Mouse (Mus musculus): ENCODE measurements around the gene Rtkn2. TPM values are rescaled to one million over a fixed set of nuclear protein-coding genes. Genes with fewer than 3 reads are reported as not detected.

Rtkn2 gene
- polyA plus RNA-seq, 1 experiment from 2014 or later = 5.8 TPM

DNA sequence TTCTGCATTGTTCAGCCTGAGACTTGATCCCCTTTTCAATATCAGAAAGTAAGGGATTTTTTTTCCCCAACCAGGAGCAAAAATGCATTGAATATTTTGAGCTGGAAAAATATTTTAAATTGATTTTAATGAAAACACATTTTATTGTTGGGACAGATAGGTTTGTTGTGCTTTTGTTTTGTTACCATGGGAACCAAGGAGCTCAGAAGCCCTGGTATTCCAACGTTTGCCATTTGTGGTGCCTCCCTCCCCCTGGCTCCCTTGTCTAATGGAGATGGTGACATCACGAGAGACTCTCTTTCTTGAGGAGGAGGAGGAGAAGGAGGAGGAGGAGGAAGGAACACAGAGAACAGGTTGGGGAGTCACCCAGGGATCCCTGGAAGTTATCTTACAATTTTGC, 125.1 kb downstream of the Rtkn2 start:
- ATAC-seq (ENCODE audit: low FRiP score, low TSS enrichment) (no peak), DNase-seq (peak; percentile 50)
- Histone ChIP-seq H3K9ac (replicated peaks; ENCODE audit: low read length) (no peak overlapping the region), H3K4me1 (ENCODE audit: control insufficient read depth, insufficient read depth, low read length) (peaks cover 31% of the 10 kb centered on the region), H3K9me3 (ENCODE audit: control insufficient read depth, low read length) (no peaks in the 10 kb centered on the region), H3K27me3 (ENCODE audit: control insufficient read depth, insufficient read depth, low read length) (no peaks in the 10 kb centered on the region), H3K36me3 (ENCODE audit: control insufficient read depth, insufficient read depth, low read length) (no peaks in the 10 kb centered on the region), H3K27ac (replicated peaks; ENCODE audit: low read depth, low read length) (peak overlapping the region; percentile 62; the same call in 1 of the 2 replicates), H3K4me3 (replicated peaks; ENCODE audit: low read depth, low read length) (no peak overlapping the region), H3K4me2 (ENCODE audit: low read length) (no peak overlapping the region)
- WGBS = 5% methylated on average over 2 of the region's 2 CpGs

DNA sequence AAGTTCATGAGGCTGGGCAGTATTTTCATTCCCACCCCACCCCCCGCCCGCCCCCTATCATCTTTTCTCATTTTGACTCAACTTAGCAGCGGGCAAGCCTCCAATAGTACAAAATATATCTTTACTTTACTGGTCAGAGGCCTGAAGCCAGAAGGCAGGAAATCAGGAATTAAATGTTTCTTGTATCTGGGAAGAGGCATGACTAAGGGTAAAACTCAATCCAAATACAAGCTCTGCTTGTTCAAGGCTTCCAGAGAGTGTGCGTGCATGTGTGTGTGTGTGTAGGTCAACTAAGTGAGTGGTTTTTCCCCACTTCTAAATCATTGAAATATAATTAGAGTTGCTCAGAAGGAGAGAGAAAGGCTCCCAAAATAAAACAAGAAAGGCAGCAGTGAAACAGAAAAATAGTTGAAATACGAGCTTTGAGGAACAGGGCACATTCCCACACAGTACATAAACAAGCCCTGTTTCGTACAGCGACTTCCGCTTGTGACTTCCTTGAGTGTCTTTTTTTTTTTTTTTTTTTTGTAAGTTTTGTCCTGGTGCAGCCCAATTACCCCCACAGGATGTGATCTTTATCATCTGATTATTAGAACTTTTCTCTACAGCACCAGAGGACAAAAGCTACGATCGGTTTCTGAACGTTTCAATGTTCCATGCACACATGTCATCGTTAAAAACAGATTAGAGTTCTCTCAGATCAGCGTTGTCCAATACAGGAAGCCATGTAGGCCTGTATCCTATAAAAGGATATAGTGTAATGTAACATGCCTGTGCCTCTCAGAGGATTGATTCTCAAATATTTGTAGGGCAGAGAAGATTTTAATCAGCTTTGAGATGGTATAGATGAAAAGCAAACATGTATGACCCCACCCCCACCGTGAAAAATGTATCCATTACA, 125.8 kb downstream of the Rtkn2 start:
- no peaks in the 10 kb centered on the region for H3K36me3 ChIP-seq (ENCODE audit: control insufficient read depth, insufficient read depth, low read length)
- H3K27me3 ChIP-seq (ENCODE audit: control insufficient read depth, insufficient read depth, low read length) = no peaks in the 10 kb centered on the region
- DNase-seq (no peak), ATAC-seq (ENCODE audit: low FRiP score, low TSS enrichment) (no peak)
- no peak overlapping the region for H3K4me3 ChIP-seq (replicated peaks; ENCODE audit: low read depth, low read length)
- peaks cover 32% of the 10 kb centered on the region for H3K4me1 ChIP-seq (ENCODE audit: control insufficient read depth, insufficient read depth, low read length)
- peak overlapping the region; percentile 62 for H3K27ac ChIP-seq (replicated peaks; ENCODE audit: low read depth, low read length)
- no peaks in the 10 kb centered on the region for H3K9me3 ChIP-seq (ENCODE audit: control insufficient read depth, low read length)
- no peak overlapping the region for H3K9ac ChIP-seq (replicated peaks; ENCODE audit: low read length)
- H3K4me2 ChIP-seq (ENCODE audit: low read length) = no peak overlapping the region
- WGBS = 63% methylated on average over 14 of the region's 14 CpGs

DNA sequence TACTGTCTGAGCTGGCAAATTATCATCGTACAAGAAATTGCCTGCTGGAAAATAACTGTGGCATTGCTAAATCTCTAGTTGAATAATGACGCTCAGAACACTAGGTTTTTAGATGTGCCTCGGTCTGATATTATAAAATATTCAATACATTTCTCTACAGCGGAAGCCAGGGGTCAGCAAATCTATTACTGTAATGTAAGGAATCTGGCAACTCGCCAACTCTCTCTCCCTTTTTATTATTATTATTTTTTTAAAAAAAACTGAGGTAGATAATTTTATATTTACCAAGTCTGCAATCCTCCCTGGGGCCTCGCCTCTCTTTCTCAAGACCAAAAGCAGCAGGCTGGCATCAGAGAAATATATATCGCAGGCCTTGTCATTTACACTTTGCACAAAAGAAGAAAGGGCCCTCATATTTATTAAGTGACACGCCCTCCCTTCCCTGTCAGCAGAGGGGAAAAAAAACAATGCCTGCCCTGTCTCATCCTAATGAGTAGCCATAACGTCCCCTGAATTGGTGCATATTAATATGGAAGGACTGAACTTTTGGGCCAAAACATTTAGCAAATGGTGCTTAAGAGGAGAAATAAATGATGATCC, 127.1 kb downstream of the Rtkn2 start:
- DNase-seq (peak; percentile 81), ATAC-seq (ENCODE audit: low FRiP score, low TSS enrichment) (peak; percentile 49; the same call in 1 of the 2 replicates)
- Histone ChIP-seq H3K9ac (replicated peaks; ENCODE audit: low read length) (no peak overlapping the region), H3K4me2 (ENCODE audit: low read length) (no peak overlapping the region), H3K4me1 (ENCODE audit: control insufficient read depth, insufficient read depth, low read length) (peaks cover 40% of the 10 kb centered on the region), H3K27ac (replicated peaks; ENCODE audit: low read depth, low read length) (peak overlapping the region; percentile 62), H3K4me3 (replicated peaks; ENCODE audit: low read depth, low read length) (no peak overlapping the region), H3K27me3 (ENCODE audit: control insufficient read depth, insufficient read depth, low read length) (no peaks in the 10 kb centered on the region), H3K9me3 (ENCODE audit: control insufficient read depth, low read length) (no peaks in the 10 kb centered on the region), H3K36me3 (ENCODE audit: control insufficient read depth, insufficient read depth, low read length) (no peaks in the 10 kb centered on the region)
- WGBS = 33% methylated on average over 9 of the region's 9 CpGs

DNA sequence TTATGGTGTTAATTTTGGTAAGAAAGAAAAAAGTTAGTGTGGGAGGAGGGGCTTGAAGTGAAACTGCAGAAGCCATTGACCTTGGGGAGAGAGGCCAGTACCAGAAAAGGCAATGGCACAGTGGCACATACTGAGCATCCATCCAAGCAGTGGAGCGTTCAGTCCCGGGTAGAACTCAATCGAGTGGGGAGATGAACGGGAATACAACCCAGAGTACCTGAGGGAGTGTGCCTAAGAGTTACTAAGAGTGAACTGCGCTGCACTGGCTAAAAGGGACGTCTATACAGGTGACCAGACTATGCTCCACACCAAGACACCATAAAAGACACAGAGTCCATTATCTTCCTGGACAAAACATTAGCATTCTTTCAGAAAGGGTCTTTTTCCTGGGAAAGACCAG, 128.3 kb downstream of the Rtkn2 start:
- H3K9ac ChIP-seq (replicated peaks; ENCODE audit: low read length) = no peak overlapping the region
- no peaks in the 10 kb centered on the region for H3K36me3 ChIP-seq (ENCODE audit: control insufficient read depth, insufficient read depth, low read length)
- H3K4me2 ChIP-seq (ENCODE audit: low read length) = no peak overlapping the region
- DNase-seq (no peak), ATAC-seq (ENCODE audit: low FRiP score, low TSS enrichment) (no peak)
- no peaks in the 10 kb centered on the region for H3K9me3 ChIP-seq (ENCODE audit: control insufficient read depth, low read length)
- peaks cover 40% of the 10 kb centered on the region for H3K4me1 ChIP-seq (ENCODE audit: control insufficient read depth, insufficient read depth, low read length)
- peak overlapping the region; percentile 62; the same call in 1 of the 2 replicates for H3K27ac ChIP-seq (replicated peaks; ENCODE audit: low read depth, low read length)
- H3K4me3 ChIP-seq (replicated peaks; ENCODE audit: low read depth, low read length) = no peak overlapping the region
- 87% methylated on average over 6 of the region's 6 CpGs for WGBS
- H3K27me3 ChIP-seq (ENCODE audit: control insufficient read depth, insufficient read depth, low read length) = no peaks in the 10 kb centered on the region

Other genes with a start within 250 kb of the Rtkn2 start
- gene Zfp365, start 66.9 kb upstream of the Rtkn2 start, polyA plus RNA-seq (2014; fragmentation: Nextera tagmentation; extraction: Ambion mirVana) = 3.5 and 4.6 TPM in 2 replicates

Measured in midbrain, embryonic 14.5 days (tissue).